ENCODE assay signal across 16 mouse cellular contexts in genomic region chr14:30579180-30579579, GRCm38 (mm10). TPM values are rescaled to one million over a fixed set of nuclear protein-coding genes. Genes with fewer than 3 reads are reported as not detected.
DNase-seq lines count a peak whose midpoint lies in the region; ATAC-seq lines count a peak whose summit lies in the region.
"Had no signal": no experiment of that assay in that cellular context is flagged by ENCODE, and none has a peak within 500 bp of the region (broad histone marks: within the 10 kb centered on the region; RNA-seq: fewer than 3 reads in every experiment).

No protein-coding gene starts in this region.

- WGBS in embryonic facial prominence, embryonic 11.5 days: 70% methylated on average over 5 of the region's 5 CpGs
- WGBS in embryonic facial prominence, embryonic 10.5 days: 77% methylated on average over 5 of the region's 5 CpGs
- 77% methylated on average over 5 of the region's 5 CpGs for WGBS in midbrain, embryonic 16.5 days
- 87% methylated on average over 5 of the region's 5 CpGs for WGBS in forebrain, embryonic 13.5 days

- H3K4me2 ChIP-seq in embryonic facial prominence, embryonic 11.5 days (ENCODE audit: low read depth, low read length): no peak overlapping the region
- no peak overlapping the region for H3K4me2 ChIP-seq in midbrain, embryonic 16.5 days (ENCODE audit: low read length)
- H3K4me2 ChIP-seq in forebrain, embryonic 13.5 days: no peak overlapping the region
- H3K4me2 ChIP-seq: lung, embryonic 15.5 days; midbrain, embryonic 11.5 days; stomach, embryonic 15.5 days had no signal

- ATAC-seq in embryonic facial prominence, embryonic 11.5 days (replicated peaks; ENCODE audit: insufficient number of reproducible peaks, low FRiP score, low TSS enrichment, low read depth): no peak
- no peak for ATAC-seq in midbrain, embryonic 16.5 days
- no peak for ATAC-seq in forebrain, embryonic 13.5 days
- ATAC-seq: intestine, postnatal 0 days had no signal

- H3K4me1 ChIP-seq in embryonic facial prominence, embryonic 11.5 days (ENCODE audit: control insufficient read depth, insufficient read depth, low read length): no peaks in the 10 kb centered on the region
- peaks cover 12% of the 10 kb centered on the region for H3K4me1 ChIP-seq in embryonic facial prominence, embryonic 10.5 days
- peaks cover 2% of the 10 kb centered on the region; the same call in 1 of the 2 replicates for H3K4me1 ChIP-seq in midbrain, embryonic 16.5 days (ENCODE audit: control insufficient read depth, insufficient read depth, low read length)
- 0 out of 2 replicates have a peak, but pooled peaks cover under 1% of the 10 kb centered on the region for H3K4me1 ChIP-seq in forebrain, embryonic 13.5 days

- H3K9ac ChIP-seq in embryonic facial prominence, embryonic 11.5 days (replicated peaks; ENCODE audit: low read length): no peak overlapping the region
- H3K9ac ChIP-seq in midbrain, embryonic 16.5 days (ENCODE audit: low read depth, low read length): no peak overlapping the region
- no peak overlapping the region for H3K9ac ChIP-seq in forebrain, embryonic 13.5 days
- H3K9ac ChIP-seq: lung, embryonic 15.5 days; stomach, embryonic 15.5 days had no signal

- no peak for DNase-seq in embryonic facial prominence, embryonic 11.5 days (ENCODE audit: low spot score)
- no peak for DNase-seq in embryonic facial prominence, embryonic 10.5 days (ENCODE audit: low spot score)
- DNase-seq in spleen, postnatal 36 days (ENCODE audit: low spot score in 2 of 2): peak; percentile 36 to 47
- DNase-seq in spleen, adult 18-20 months: no peak
- peak; percentile 66 for DNase-seq in induced T-regulatory cell, adult 2 months (ENCODE audit: low read depth)
- DNase-seq in kidney, postnatal 36 days: no peak
- DNase-seq: cerebellum, adult 9-11 months; right cerebral cortex, postnatal 25 days; thymus, postnatal 4 days had no signal

- H3K27me3 ChIP-seq in embryonic facial prominence, embryonic 11.5 days (ENCODE audit: control insufficient read depth, insufficient read depth, low read length): no peaks in the 10 kb centered on the region
- no peaks in the 10 kb centered on the region for H3K27me3 ChIP-seq in embryonic facial prominence, embryonic 10.5 days (replicated peaks; ENCODE audit: low read depth, poor library complexity, severe bottlenecking)
- H3K27me3 ChIP-seq in midbrain, embryonic 16.5 days (ENCODE audit: control insufficient read depth, insufficient read depth, low read depth, low read length): no peaks in the 10 kb centered on the region
- no peaks in the 10 kb centered on the region for H3K27me3 ChIP-seq in forebrain, embryonic 13.5 days
- H3K27me3 ChIP-seq: lung, embryonic 15.5 days; stomach, embryonic 15.5 days had no signal

- no peaks in the 10 kb centered on the region for H3K9me3 ChIP-seq in embryonic facial prominence, embryonic 11.5 days (replicated peaks; ENCODE audit: control insufficient read depth, low read length)
- H3K9me3 ChIP-seq in embryonic facial prominence, embryonic 10.5 days: no peaks in the 10 kb centered on the region
- no peaks in the 10 kb centered on the region for H3K9me3 ChIP-seq in midbrain, embryonic 16.5 days (replicated peaks; ENCODE audit: control insufficient read depth, low read length, poor library complexity, severe bottlenecking)
- no peaks in the 10 kb centered on the region for H3K9me3 ChIP-seq in forebrain, embryonic 13.5 days (replicated peaks)
- H3K9me3 ChIP-seq: hindbrain, embryonic 10.5 days; lung, embryonic 15.5 days; stomach, embryonic 15.5 days had no signal

- peaks cover 3% of the 10 kb centered on the region; the same call in 1 of the 2 replicates for H3K36me3 ChIP-seq in embryonic facial prominence, embryonic 11.5 days (replicated peaks; ENCODE audit: control insufficient read depth, insufficient read depth, low read depth, low read length)
- H3K36me3 ChIP-seq in embryonic facial prominence, embryonic 10.5 days (replicated peaks): peaks cover 24% of the 10 kb centered on the region
- H3K36me3 ChIP-seq in midbrain, embryonic 16.5 days (ENCODE audit: control insufficient read depth, insufficient read depth, low read length): peaks cover 2% of the 10 kb centered on the region
- peaks cover 23% of the 10 kb centered on the region for H3K36me3 ChIP-seq in forebrain, embryonic 13.5 days (ENCODE audit: poor library complexity, severe bottlenecking)

- 0 out of 2 replicates have a peak overlapping the region, but pooled peaks have one; percentile 7 for H3K27ac ChIP-seq in embryonic facial prominence, embryonic 11.5 days (replicated peaks; ENCODE audit: low read depth, low read length)
- no peak overlapping the region for H3K27ac ChIP-seq in embryonic facial prominence, embryonic 10.5 days (replicated peaks)
- H3K27ac ChIP-seq in midbrain, embryonic 16.5 days (ENCODE audit: low read length): no peak overlapping the region
- H3K27ac ChIP-seq in forebrain, embryonic 13.5 days: no peak overlapping the region
- H3K27ac ChIP-seq: lung, embryonic 15.5 days; stomach, embryonic 15.5 days had no signal

- no peak overlapping the region for H3K4me3 ChIP-seq in embryonic facial prominence, embryonic 11.5 days (ENCODE audit: low read depth, low read length)
- no peak overlapping the region for H3K4me3 ChIP-seq in embryonic facial prominence, embryonic 10.5 days
- H3K4me3 ChIP-seq in midbrain, embryonic 16.5 days (ENCODE audit: low read depth, low read length): no peak overlapping the region
- no peak overlapping the region for H3K4me3 ChIP-seq in forebrain, embryonic 13.5 days
- H3K4me3 ChIP-seq: hindbrain, embryonic 10.5 days; lung, embryonic 15.5 days; stomach, embryonic 15.5 days had no signal

RNA-seq across cellular contexts. Expression of gene Tkt, which starts 31.0 kb away (rescaled TPM):
- polyA plus RNA-seq in embryonic facial prominence, embryonic 11.5 days (2014; fragmentation: Nextera tagmentation; extraction: Ambion mirVana): 131 TPM in 2 replicates
- 316 and 334 TPM in 2 replicates for polyA plus RNA-seq in embryonic facial prominence, embryonic 10.5 days (2016; fragmentation: Nextera tagmentation; extraction: Ambion mirVana)
- 283 and 301 TPM in 2 replicates for polyA plus RNA-seq in midbrain, embryonic 16.5 days (2015; fragmentation: Nextera tagmentation; extraction: Ambion mirVana)
- 274 and 296 TPM in 2 replicates for polyA plus RNA-seq in forebrain, embryonic 13.5 days (2015; fragmentation: Nextera tagmentation; extraction: Ambion mirVana)

RNA-seq across cellular contexts. Expression of gene Prkcd, which starts 46.8 kb away (rescaled TPM):
- polyA plus RNA-seq in embryonic facial prominence, embryonic 11.5 days (2014; fragmentation: Nextera tagmentation; extraction: Ambion mirVana): 30.0 and 31.7 TPM in 2 replicates
- polyA plus RNA-seq in embryonic facial prominence, embryonic 10.5 days (2016; fragmentation: Nextera tagmentation; extraction: Ambion mirVana): 31.6 and 37.3 TPM in 2 replicates
- polyA plus RNA-seq in midbrain, embryonic 16.5 days (2015; fragmentation: Nextera tagmentation; extraction: Ambion mirVana): 13.9 and 15.4 TPM in 2 replicates
- 21.4 and 21.9 TPM in 2 replicates for polyA plus RNA-seq in forebrain, embryonic 13.5 days (2015; fragmentation: Nextera tagmentation; extraction: Ambion mirVana)

Comparison
In these comparisons a context has a peak if more than half of its experiments do, and no peak if none do; other contexts are left out.
1. DNase-seq: peak in spleen, postnatal 36 days (2 of 2) and induced T-regulatory cell, adult 2 months (single experiment); none in embryonic facial prominence, embryonic 11.5 days (single experiment), embryonic facial prominence, embryonic 10.5 days (single experiment), spleen, adult 18-20 months (0 of 2) and kidney, postnatal 36 days (0 of 2).